Mouse (Mus musculus): ENCODE data around the gene Srsf3. TPM values are rescaled to one million over a fixed set of nuclear protein-coding genes. Genes with fewer than 3 reads are reported as not detected.
"Not testable (repeated sequence)": the region's sequence is repeated elsewhere in the genome, so short reads cannot be mapped to it uniquely, and the experiment has no call there.

Gene Srsf3
- polyA plus RNA-seq, 1 experiment, result 71.0 TPM

GRCm38 (mm10) chr17:29024896-29025565, 7.4 kb upstream of the Srsf3 start:
- no peaks in the 10 kb centered on the region for H3K36me3 ChIP-seq (ENCODE audit: control insufficient read depth, insufficient read depth, low read length)
- no peaks in the 10 kb centered on the region for H3K27me3 ChIP-seq (replicated peaks; ENCODE audit: control insufficient read depth, insufficient read depth, low read length)
- H3K4me3 ChIP-seq (ENCODE audit: insufficient read depth, low read depth, low read length), result no peak overlapping the region
- H3K27ac ChIP-seq (ENCODE audit: insufficient read depth, low read depth, low read length), result no peak overlapping the region
- DNase-seq, result peak; percentile 56
- H3K4me1 ChIP-seq (ENCODE audit: control insufficient read depth, insufficient read depth, low read length), result no peaks in the 10 kb centered on the region
- TF ChIP-seq POLR2A (IDR thresholded peaks at IDR 0.05; ENCODE audit: low read depth, low read length) (no peak), CTCF (conservative IDR thresholded peaks at IDR 0.05; ENCODE audit: insufficient read depth, insufficient read length, low read depth, low read length) (no peak)
- WGBS, result 49% methylated on average over 10 of the region's 10 CpGs

- Histone ChIP-seq H3K4me1 (ENCODE audit: control insufficient read depth, insufficient read depth, low read length) (no peaks in the 10 kb centered on the region; the same call in 1 of the 2 replicates), H3K4me3 (ENCODE audit: insufficient read depth, low read depth, low read length) (no peak overlapping the region), H3K27me3 (replicated peaks; ENCODE audit: control insufficient read depth, insufficient read depth, low read length) (no peaks in the 10 kb centered on the region), H3K27ac (ENCODE audit: insufficient read depth, low read depth, low read length) (no peak overlapping the region), H3K36me3 (ENCODE audit: control insufficient read depth, insufficient read depth, low read length) (no peaks in the 10 kb centered on the region)
- WGBS, result 88% methylated on average over 5 of the region's 5 CpGs
- TF ChIP-seq POLR2A (IDR thresholded peaks at IDR 0.05; ENCODE audit: low read depth, low read length), result no peak
- TF ChIP-seq CTCF (conservative IDR thresholded peaks at IDR 0.05; ENCODE audit: insufficient read depth, insufficient read length, low read depth, low read length), result no peak
- DNase-seq, result no peak
Measured at GRCm38 (mm10) chr17:29026652-29027356, 5.6 kb upstream of the Srsf3 start.

GRCm38 (mm10) chr17:29030321-29031034, 1.9 kb upstream of the Srsf3 start:
- Histone ChIP-seq H3K27ac (ENCODE audit: insufficient read depth, low read depth, low read length) (no peak overlapping the region), H3K36me3 (ENCODE audit: control insufficient read depth, insufficient read depth, low read length) (no peaks in the 10 kb centered on the region), H3K4me3 (ENCODE audit: insufficient read depth, low read depth, low read length) (no peak overlapping the region), H3K4me1 (ENCODE audit: control insufficient read depth, insufficient read depth, low read length) (peaks cover 4% of the 10 kb centered on the region), H3K27me3 (replicated peaks; ENCODE audit: control insufficient read depth, insufficient read depth, low read length) (no peaks in the 10 kb centered on the region)
- no peak for DNase-seq
- TF ChIP-seq CTCF (conservative IDR thresholded peaks at IDR 0.05; ENCODE audit: insufficient read depth, insufficient read length, low read depth, low read length) (no peak), POLR2A (IDR thresholded peaks at IDR 0.05; ENCODE audit: low read depth, low read length) (no peak)
- 86% methylated on average over 6 of the region's 6 CpGs for WGBS

- 20% methylated on average over 7 of the region's 7 CpGs for WGBS
- not testable (repeated sequence) for H3K36me3 ChIP-seq (ENCODE audit: control insufficient read depth, insufficient read depth, low read length); H3K27me3 ChIP-seq (replicated peaks; ENCODE audit: control insufficient read depth, insufficient read depth, low read length); H3K4me3 ChIP-seq (ENCODE audit: insufficient read depth, low read depth, low read length); H3K4me1 ChIP-seq (ENCODE audit: control insufficient read depth, insufficient read depth, low read length)
- peak overlapping the region; percentile 81 for H3K27ac ChIP-seq (ENCODE audit: insufficient read depth, low read depth, low read length)
- peak; percentile 50 for DNase-seq
Measured at GRCm38 (mm10) chr17:29031085-29031711, 1.2 kb upstream of the Srsf3 start.

GRCm38 (mm10) chr17:29031771-29032273, 606 bp upstream of the Srsf3 start:
- DNase-seq, result peak; percentile 53
- peak overlapping the region; percentile 71 for H3K4me3 ChIP-seq (ENCODE audit: insufficient read depth, low read depth, low read length)
- no peaks in the 10 kb centered on the region for H3K27me3 ChIP-seq (replicated peaks; ENCODE audit: control insufficient read depth, insufficient read depth, low read length)
- peaks cover 6% of the 10 kb centered on the region for H3K36me3 ChIP-seq (ENCODE audit: control insufficient read depth, insufficient read depth, low read length)
- under 1% methylated on average over 26 of the region's 26 CpGs for WGBS
- H3K27ac ChIP-seq (ENCODE audit: insufficient read depth, low read depth, low read length), result peak overlapping the region; percentile 81
- H3K4me1 ChIP-seq (ENCODE audit: control insufficient read depth, insufficient read depth, low read length), result peaks cover 4% of the 10 kb centered on the region
- TF ChIP-seq POLR2A (IDR thresholded peaks at IDR 0.05; ENCODE audit: low read depth, low read length) (no peak), CTCF (conservative IDR thresholded peaks at IDR 0.05; ENCODE audit: insufficient read depth, insufficient read length, low read depth, low read length) (no peak)

GRCm38 (mm10) chr17:29033569-29034061, 1.2 kb downstream of the Srsf3 start:
- Histone ChIP-seq H3K27me3 (replicated peaks; ENCODE audit: control insufficient read depth, insufficient read depth, low read length) (no peaks in the 10 kb centered on the region), H3K27ac (ENCODE audit: insufficient read depth, low read depth, low read length) (peak overlapping the region; percentile 0; the same call in 1 of the 2 replicates), H3K4me3 (ENCODE audit: insufficient read depth, low read depth, low read length) (peak overlapping the region; percentile 71), H3K4me1 (ENCODE audit: control insufficient read depth, insufficient read depth, low read length) (peaks cover 4% of the 10 kb centered on the region), H3K36me3 (ENCODE audit: control insufficient read depth, insufficient read depth, low read length) (peaks cover 13% of the 10 kb centered on the region)
- TF ChIP-seq CTCF (conservative IDR thresholded peaks at IDR 0.05; ENCODE audit: insufficient read depth, insufficient read length, low read depth, low read length) (no peak), POLR2A (IDR thresholded peaks at IDR 0.05; ENCODE audit: low read depth, low read length) (no peak)
- DNase-seq, result peak; percentile 66
- under 1% methylated on average over 6 of the region's 6 CpGs for WGBS
